Mouse (Mus musculus) C2C12 (cell line): ENCODE measurements at regions not wholly inside any gene's neighbourhood (a gene's known extent, or its start where the extent isn't known, plus 50 kb on each side); places are given as distances from the start of the nearest gene placed in this dataset.

Experiments used
- CEBPB ChIP-seq: IDR thresholded peaks from one replicate; pipeline ENCODE4 v1.6.1; 2011; ENCODE audit warnings: low read depth, mild to moderate bottlenecking, control low read depth, moderate library complexity
- CTCF ChIP-seq: IDR thresholded peaks from one replicate; pipeline ENCODE4 v1.5.1; 2011; ENCODE audit not compliant: control insufficient read depth, insufficient read depth, insufficient read length
- FOSL1 ChIP-seq: IDR thresholded peaks from one replicate; pipeline ENCODE4 v1.8.0; 2011; ENCODE audit warnings: mild to moderate bottlenecking, low read length; ENCODE audit not compliant: poor library complexity, insufficient read depth, severe bottlenecking
- MAX ChIP-seq: IDR thresholded peaks from one replicate; pipeline ENCODE4 v1.6.1; 2011; ENCODE audit warnings: mild to moderate bottlenecking, control low read depth
- MYOD1 ChIP-seq: IDR thresholded peaks from one replicate; pipeline ENCODE4 v1.6.1; 2011; ENCODE audit warnings: low read depth; ENCODE audit not compliant: control insufficient read depth, insufficient read length
- MYOG ChIP-seq: IDR thresholded peaks from one replicate; pipeline ENCODE4 v1.6.1; 2011; ENCODE audit not compliant: control insufficient read depth, insufficient read length; ENCODE audit errors: extremely low read depth
- USF1 ChIP-seq: IDR thresholded peaks from one replicate; pipeline ENCODE4 v1.6.1; 2011; ENCODE audit warnings: low read depth, mild to moderate bottlenecking, control low read depth, moderate library complexity

DNA sequence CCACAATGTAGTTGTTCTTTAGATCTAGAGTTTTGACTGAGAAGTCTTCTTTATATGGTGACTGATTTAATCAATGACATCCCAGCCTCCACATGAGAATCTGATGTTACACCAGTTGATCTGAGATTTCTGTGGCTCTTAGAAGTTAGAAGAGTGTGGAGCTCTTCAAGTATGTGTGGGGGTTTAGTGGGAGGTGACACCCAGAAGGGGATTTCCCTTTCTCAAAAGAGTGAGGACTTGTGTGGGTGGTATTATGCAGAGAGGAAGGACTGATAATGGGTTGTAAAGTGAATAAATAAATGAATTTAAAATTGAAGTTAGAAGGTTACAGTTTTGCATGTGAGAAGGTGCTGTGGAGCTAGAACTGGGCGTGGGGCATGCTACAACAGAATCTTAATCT, 439.7 kb upstream of the 4930452B06Rik start:
- TF ChIP-seq CTCF (no peak), MAX (no peak), USF1 (no peak), MYOG (no peak), CEBPB (no peak), FOSL1 (no peak), MYOD1 (no peak)
